ENCODE assay signal across 27 mouse cellular contexts in the genomic region with DNA sequence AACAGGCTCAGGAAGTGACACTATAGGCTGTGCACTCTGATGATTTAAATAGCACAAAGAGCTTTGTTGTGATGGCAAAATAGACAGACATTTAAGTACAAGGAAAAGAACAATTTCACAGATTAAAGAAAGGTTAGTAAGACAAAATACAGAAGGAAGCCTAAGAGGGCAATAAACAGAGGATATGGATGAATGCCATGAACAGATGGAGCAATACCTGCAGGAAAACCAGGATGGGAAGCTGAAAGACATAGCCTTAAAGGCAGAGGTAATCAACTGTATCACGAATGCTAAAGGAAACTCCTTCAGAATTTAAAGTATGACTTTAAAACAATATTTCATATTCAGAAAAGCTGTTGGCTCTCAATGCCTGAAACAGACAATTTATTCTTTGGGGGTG.
"Had no signal": no experiment of that assay in that cellular context is flagged by ENCODE, and none has a peak within 500 bp of the region (broad histone marks: within the 10 kb centered on the region; RNA-seq: fewer than 3 reads in every experiment).

No protein-coding gene starts in this region.

- H3K4me1 ChIP-seq: kidney, embryonic 15.5 days; limb, embryonic 10.5 days; limb, embryonic 12.5 days; liver, embryonic 13.5 days; liver, embryonic 15.5 days had no signal

- H3K4me3 ChIP-seq: heart, adult 2 months; heart, embryonic 13.5 days; heart, embryonic 15.5 days; kidney, embryonic 15.5 days; layer of hippocampus, adult 2 months; left cerebral cortex, adult 2 months; limb, embryonic 10.5 days; limb, embryonic 12.5 days; liver, embryonic 13.5 days; liver, embryonic 15.5 days had no signal

- H3K27ac ChIP-seq: heart, adult 2 months; heart, embryonic 15.5 days; hindbrain, postnatal 0 days; kidney, embryonic 15.5 days; layer of hippocampus, adult 2 months; left cerebral cortex, adult 2 months; limb, embryonic 10.5 days; limb, embryonic 12.5 days; liver, embryonic 13.5 days; liver, embryonic 15.5 days had no signal

- H3K36me3 ChIP-seq: heart, embryonic 15.5 days; liver, embryonic 13.5 days; liver, embryonic 15.5 days had no signal

- H3K9me3 ChIP-seq: heart, embryonic 13.5 days; heart, embryonic 15.5 days; kidney, embryonic 15.5 days; limb, embryonic 10.5 days; limb, embryonic 12.5 days; liver, embryonic 13.5 days; liver, embryonic 15.5 days had no signal

- DNase-seq: gastrocnemius, postnatal 14 days; gastrocnemius, postnatal 36 days; heart, adult 11 months; heart, adult 2 months; heart, postnatal 14 days; heart, postnatal 36 days; kidney, adult 11 months; kidney, adult 2 months; kidney, adult 9 months; kidney, postnatal 10 days; kidney, postnatal 25 days; kidney, postnatal 4 days; liver; liver, embryonic 13.5 days; liver, postnatal 0 days had no signal

- ATAC-seq: hindbrain, postnatal 0 days; intestine, embryonic 16.5 days; liver, postnatal 0 days had no signal

- H3K27me3 ChIP-seq: heart, embryonic 13.5 days; heart, embryonic 15.5 days; kidney, embryonic 15.5 days; limb, embryonic 12.5 days; liver, embryonic 13.5 days; liver, embryonic 15.5 days had no signal

- H3K9ac ChIP-seq: heart, embryonic 13.5 days; heart, embryonic 15.5 days; kidney, embryonic 15.5 days; limb, embryonic 12.5 days; liver, embryonic 13.5 days; liver, embryonic 15.5 days; liver, postnatal 0 days had no signal

- H3K4me2 ChIP-seq: heart, embryonic 11.5 days; heart, embryonic 13.5 days; heart, embryonic 15.5 days; kidney, embryonic 15.5 days; limb, embryonic 12.5 days; liver, embryonic 11.5 days; liver, embryonic 13.5 days; liver, embryonic 15.5 days had no signal
